8 mouse cellular contexts compared by ENCODE assay signal in genomic region chr8:111259408-111259741, GRCm38 (mm10). TPM values are rescaled to one million over a fixed set of nuclear protein-coding genes. Genes with fewer than 3 reads are reported as not detected.
DNase-seq lines count a peak whose midpoint lies in the region; ATAC-seq and TF ChIP-seq lines count a peak whose summit lies in the region.

No protein-coding gene starts in this region.

- no peak for ATAC-seq in forebrain, embryonic 16.5 days
- ATAC-seq in frontal cortex, adult (ENCODE audit: low TSS enrichment) = no peak

- peak overlapping the region; percentile 96 for H3K9ac ChIP-seq in forebrain, embryonic 16.5 days (replicated peaks; ENCODE audit: low read depth, low read length)

- no peak for TF ChIP-seq CTCF in E14TG2a.4 (conservative IDR thresholded peaks at IDR 0.05; ENCODE audit: low read length)

- H3K27ac ChIP-seq in heart, embryonic 10.5 days = peak overlapping the region; percentile 96
- peak overlapping the region; percentile 41; the same call in 1 of the 2 replicates for H3K27ac ChIP-seq in forebrain, embryonic 16.5 days (ENCODE audit: low read length)
- H3K27ac ChIP-seq in macrophage = peak overlapping the region; percentile 76

- H3K4me1 ChIP-seq in heart, embryonic 10.5 days = peaks cover 18% of the 10 kb centered on the region; the same call in 1 of the 2 replicates
- peaks cover 12% of the 10 kb centered on the region for H3K4me1 ChIP-seq in E14TG2a.4 (replicated peaks; ENCODE audit: low read depth, low read length)
- peaks cover 14% of the 10 kb centered on the region for H3K4me1 ChIP-seq in forebrain, embryonic 16.5 days (replicated peaks; ENCODE audit: control insufficient read depth, insufficient read depth, low read length)

- H3K79me2 ChIP-seq in macrophage (ENCODE audit: inconsistent target) = peaks cover 47% of the 10 kb centered on the region

- H3K27me3 ChIP-seq in heart, embryonic 10.5 days (ENCODE audit: insufficient read depth, poor library complexity, severe bottlenecking) = no peaks in the 10 kb centered on the region
- peaks cover 20% of the 10 kb centered on the region for H3K27me3 ChIP-seq in E14TG2a.4 (ENCODE audit: insufficient read depth, low read length)
- no peaks in the 10 kb centered on the region for H3K27me3 ChIP-seq in forebrain, embryonic 16.5 days (replicated peaks; ENCODE audit: control insufficient read depth, insufficient read depth, low read length)

- H3K4me3 ChIP-seq in heart, embryonic 10.5 days = peak overlapping the region; percentile 86
- H3K4me3 ChIP-seq in E14TG2a.4 (replicated peaks; ENCODE audit: low read length) (peak overlapping the region; percentile 95), macrophage (ENCODE audit: inconsistent target) (peak overlapping the region; percentile 84)
- peak overlapping the region; percentile 95 for H3K4me3 ChIP-seq in forebrain, embryonic 16.5 days (replicated peaks; ENCODE audit: low read length)

- WGBS in heart, embryonic 10.5 days = 11% methylated on average over 13 of the region's 13 CpGs
- 11% methylated on average over 13 of the region's 13 CpGs for WGBS in forebrain, embryonic 16.5 days
- WGBS in macrophage (ENCODE audit: missing documents) = 0% methylated on average over 11 of the region's 13 CpGs

- DNase-seq in heart, embryonic 10.5 days (ENCODE audit: low spot score) = no peak
- DNase-seq in heart, postnatal 4 days = no peak
- no peak for DNase-seq in ovary, adult 18-20 months (ENCODE audit: low spot score)
- DNase-seq in frontal cortex, postnatal 14 days (ENCODE audit: low spot score in 2 of 2) = no peak

- peak overlapping the region; percentile 65 for H3K4me2 ChIP-seq in forebrain, embryonic 16.5 days (ENCODE audit: low read length)

- H3K9me3 ChIP-seq in heart, embryonic 10.5 days = no peaks in the 10 kb centered on the region
- H3K9me3 ChIP-seq in E14TG2a.4 (ENCODE audit: low read length) = no peaks in the 10 kb centered on the region
- H3K9me3 ChIP-seq in forebrain, embryonic 16.5 days (ENCODE audit: control insufficient read depth, low read length) = no peaks in the 10 kb centered on the region

- peaks cover 16% of the 10 kb centered on the region for H3K36me3 ChIP-seq in heart, embryonic 10.5 days
- H3K36me3 ChIP-seq in E14TG2a.4 (ENCODE audit: insufficient read depth, low read length) (peaks cover 8% of the 10 kb centered on the region), macrophage (ENCODE audit: inconsistent target) (no peaks in the 10 kb centered on the region)
- H3K36me3 ChIP-seq in forebrain, embryonic 16.5 days (ENCODE audit: control insufficient read depth, insufficient read depth) = no peaks in the 10 kb centered on the region

RNA-seq across cellular contexts. Expression of gene Glg1, which starts 0.4 kb away (rescaled TPM):
- 61.5 and 70.4 TPM in 2 replicates for polyA plus RNA-seq in heart, embryonic 10.5 days (2016; fragmentation: Nextera tagmentation; extraction: Ambion mirVana)
- total RNA-seq in heart, postnatal 4 days (2021) = 100 to 1,000 TPM; 107 TPM
- 67.0 and 74.7 TPM in 2 replicates for polyA plus RNA-seq in forebrain, embryonic 16.5 days (2015; fragmentation: Nextera tagmentation; extraction: Ambion mirVana)
- 10 to 100 TPM; 13.1 to 73.9 (median 45.0) TPM for total RNA-seq in macrophage (2018; cell fraction: chromatin; rRNA removed)
- 100 to 1,000 TPM in 1 of 26 experiments, 10 to 100 TPM in 25; 24.1 to 108 (median 58.6) TPM for total RNA-seq in macrophage (2018; cell fraction: cytosol; rRNA removed)
- 100 to 1,000 TPM in 14 of 26 experiments, 10 to 100 TPM in 12; 53.3 to 221 (median 101) TPM for total RNA-seq in macrophage (2018; cell fraction: nucleus; rRNA removed)
- polyA plus RNA-seq in macrophage (2018) = 64.0 to 109 TPM (median 66.5 TPM) in 3 replicates

RNA-seq across cellular contexts. Expression of gene Rfwd3, which starts 40.6 kb away (rescaled TPM):
- polyA plus RNA-seq in heart, embryonic 10.5 days (2016; fragmentation: Nextera tagmentation; extraction: Ambion mirVana) = 57.7 and 65.2 TPM in 2 replicates
- total RNA-seq in heart, postnatal 4 days (2021) = 10 to 100 TPM; 28.4 to 30.5 TPM
- polyA plus RNA-seq in forebrain, embryonic 16.5 days (2015; fragmentation: Nextera tagmentation; extraction: Ambion mirVana) = 33.5 and 36.7 TPM in 2 replicates
- total RNA-seq in macrophage (2018; cell fraction: chromatin; rRNA removed) = 10 to 100 TPM in 24 of 26 experiments, 1 to 10 TPM in 2; 8.4 to 40.6 (median 25.6) TPM
- total RNA-seq in macrophage (2018; cell fraction: cytosol; rRNA removed) = 10 to 100 TPM; 15.0 to 29.6 (median 24.5) TPM
- 10 to 100 TPM; 10.8 to 50.8 (median 24.4) TPM for total RNA-seq in macrophage (2018; cell fraction: nucleus; rRNA removed)
- 18.6 to 30.0 TPM (median 23.4 TPM) in 3 replicates for polyA plus RNA-seq in macrophage (2018)

Comparison
In these comparisons a context has a peak if more than half of its experiments do, and no peak if none do; other contexts are left out.
1. H3K27ac ChIP-seq: peak in every context shown above with its lines; median percentile 96 in heart, embryonic 10.5 days; 76 in macrophage; 41 in forebrain, embryonic 16.5 days.